Mouse (Mus musculus) ES-Bruce4 (cell line): ENCODE data around the gene Thap4. TPM values are rescaled to one million over a fixed set of nuclear protein-coding genes. Genes with fewer than 3 reads are reported as not detected.
"Not testable (repeated sequence)": the region's sequence is repeated elsewhere in the genome, so short reads cannot be mapped to it uniquely, and the experiment has no call there.

Experiments
- H3K27ac ChIP-seq: 2 replicates; pipeline ENCODE4 v1.5.1; 2012; ENCODE audit warnings: low read length, inconsistent platforms; ENCODE audit not compliant: insufficient read depth
- H3K27me3 ChIP-seq: 2 replicates; pipeline ENCODE4 v1.6.1; 2012; ENCODE audit warnings: mild to moderate bottlenecking, low read length, inconsistent platforms; ENCODE audit not compliant: control insufficient read depth, poor library complexity, insufficient read depth, severe bottlenecking
- H3K36me3 ChIP-seq: 2 replicates; pipeline ENCODE4 v1.6.1; 2012; ENCODE audit warnings: inconsistent platforms, mild to moderate bottlenecking, low read length, moderate library complexity; ENCODE audit not compliant: control insufficient read depth, poor library complexity, insufficient read depth, severe bottlenecking
- H3K4me1 ChIP-seq: one replicate; pipeline ENCODE4 v1.8.1; 2011; ENCODE audit warnings: low read length; ENCODE audit not compliant: control insufficient read depth, insufficient read depth
- H3K4me3 ChIP-seq: 2 replicates; pipeline ENCODE4 v1.5.1; 2011; ENCODE audit warnings: low read depth, mild to moderate bottlenecking, low read length
- H3K9ac ChIP-seq: 2 replicates; pipeline ENCODE4 v1.6.1; 2012; ENCODE audit warnings: low read depth, mild to moderate bottlenecking, inconsistent platforms; ENCODE audit not compliant: poor library complexity, severe bottlenecking
- H3K9me3 ChIP-seq: replicated peaks from 2 replicates; pipeline ENCODE4 v1.6.1; 2012; ENCODE audit warnings: mild to moderate bottlenecking, low read length, inconsistent platforms; ENCODE audit not compliant: control insufficient read depth, poor library complexity, insufficient read depth, severe bottlenecking
- CTCF ChIP-seq: IDR thresholded peaks from one replicate; pipeline ENCODE4 v1.8.1; 2011; ENCODE audit warnings: low read depth, low read length
- EP300 ChIP-seq: IDR thresholded peaks from 2 replicates; pipeline ENCODE4 v1.6.1; 2011; ENCODE audit warnings: low read depth, low read length; ENCODE audit not compliant: insufficient read depth
- POLR2A ChIP-seq: IDR thresholded peaks from one replicate; pipeline ENCODE4 v1.8.1; 2011; ENCODE audit warnings: low read length; ENCODE audit not compliant: insufficient read depth
- polyA plus RNA-seq: library from polyadenylated mRNA; stranded (reverse); fragments of >200 nt; gene quantifications from 2 replicates; pipeline ENCODE4 v1.2.4, GENCODE M21; 2011; ENCODE audit warnings: low read depth; ENCODE audit not compliant: missing spikeins, insufficient read depth, insufficient read length

Thap4 gene
- polyA plus RNA-seq, 1 experiment, result 51.5 TPM

DNA sequence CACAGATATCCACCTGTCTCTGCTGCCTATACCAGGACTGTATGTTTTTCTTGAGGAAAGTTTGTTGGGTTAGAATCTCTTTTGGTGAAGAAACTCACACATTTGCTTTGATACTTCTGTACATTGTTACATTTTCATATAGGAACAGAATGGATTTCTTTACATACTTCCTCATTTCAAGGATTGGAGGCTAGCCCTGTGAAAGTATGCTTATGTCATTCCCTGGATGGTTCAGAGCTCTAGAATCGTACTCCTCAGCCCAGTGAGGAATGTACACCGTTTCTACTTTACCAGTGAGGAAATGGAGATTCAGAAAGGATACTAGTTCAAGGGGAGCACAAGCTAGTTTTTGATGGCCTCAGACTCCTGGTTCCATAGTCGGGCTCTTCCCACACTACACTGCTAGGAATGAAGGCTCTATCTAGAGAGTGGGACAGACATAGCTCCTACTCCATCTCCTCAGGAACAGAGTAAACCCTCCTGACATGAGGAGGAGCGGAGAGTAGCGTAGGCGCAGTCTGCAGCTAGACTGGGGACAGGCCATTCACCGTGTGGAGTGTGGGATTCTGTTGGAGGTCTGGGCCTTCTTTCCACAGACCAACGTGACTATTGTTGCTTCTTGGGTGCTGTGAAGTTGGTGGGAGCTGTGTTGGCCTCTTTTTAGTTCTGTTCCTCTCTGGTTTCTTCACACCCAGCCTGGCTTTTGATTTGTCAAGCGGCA is 10.4 kb upstream of the Thap4 start:
- Histone ChIP-seq H3K9ac (no peak overlapping the region), H3K4me1 (no peaks in the 10 kb centered on the region), H3K36me3 (peaks cover 6% of the 10 kb centered on the region; the same call in 1 of the 2 replicates), H3K9me3 (no peaks in the 10 kb centered on the region), H3K4me3 (no peak overlapping the region), H3K27me3 (no peaks in the 10 kb centered on the region), H3K27ac (no peak overlapping the region)
- TF ChIP-seq POLR2A (no peak), CTCF (no peak), EP300 (no peak)

DNA sequence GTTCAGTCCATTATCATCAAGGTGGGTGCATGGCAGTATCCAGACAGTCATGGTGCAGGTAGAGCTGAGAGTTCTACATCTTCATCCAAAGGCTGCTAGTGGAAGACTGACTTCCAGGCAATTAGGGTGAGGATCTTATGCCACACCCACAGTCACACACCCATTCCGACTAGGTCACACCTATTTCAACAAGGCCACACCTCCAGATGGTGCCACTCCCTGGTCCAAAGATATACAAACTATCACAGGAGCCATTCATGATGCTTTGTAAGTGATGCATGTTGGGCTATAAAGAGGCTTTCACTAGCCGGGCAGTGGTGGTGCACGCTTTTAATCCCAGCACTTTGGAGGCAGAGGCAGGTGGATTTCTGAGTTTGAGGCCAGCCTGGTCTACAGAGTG is 8.9 kb upstream of the Thap4 start:
- not testable (repeated sequence) for H3K36me3 ChIP-seq, H3K27me3 ChIP-seq, H3K9me3 ChIP-seq, H3K9ac ChIP-seq, H3K4me1 ChIP-seq, H3K4me3 ChIP-seq, H3K27ac ChIP-seq

DNA sequence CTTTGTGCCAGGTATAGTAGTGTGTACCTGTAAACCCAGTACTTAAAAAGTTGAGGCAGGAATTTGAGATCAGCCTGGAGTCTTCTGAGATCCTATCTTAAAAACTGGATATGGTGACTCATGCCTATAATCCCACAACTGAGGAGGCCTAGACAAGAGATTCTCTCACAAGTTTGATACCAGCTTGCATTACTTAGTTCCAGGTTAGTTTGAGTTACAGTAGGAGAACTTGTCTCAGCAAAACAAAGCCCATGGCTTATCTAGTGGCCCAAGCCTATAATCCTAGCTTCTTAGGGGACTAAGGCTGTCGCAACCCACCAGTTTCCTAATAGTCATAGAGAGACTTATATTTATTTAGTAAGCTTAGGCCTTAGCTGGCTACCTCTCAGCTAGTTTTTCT is 5.4 kb upstream of the Thap4 start:
- Histone ChIP-seq H3K9me3 (no peaks in the 10 kb centered on the region), H3K36me3 (no peaks in the 10 kb centered on the region), H3K4me1 (peaks cover 1% of the 10 kb centered on the region), H3K9ac (no peak overlapping the region), H3K27me3 (no peaks in the 10 kb centered on the region), H3K27ac (no peak overlapping the region), H3K4me3 (no peak overlapping the region)
- TF ChIP-seq POLR2A, result no peak
- no peak for TF ChIP-seq CTCF
- TF ChIP-seq EP300, result no peak

DNA sequence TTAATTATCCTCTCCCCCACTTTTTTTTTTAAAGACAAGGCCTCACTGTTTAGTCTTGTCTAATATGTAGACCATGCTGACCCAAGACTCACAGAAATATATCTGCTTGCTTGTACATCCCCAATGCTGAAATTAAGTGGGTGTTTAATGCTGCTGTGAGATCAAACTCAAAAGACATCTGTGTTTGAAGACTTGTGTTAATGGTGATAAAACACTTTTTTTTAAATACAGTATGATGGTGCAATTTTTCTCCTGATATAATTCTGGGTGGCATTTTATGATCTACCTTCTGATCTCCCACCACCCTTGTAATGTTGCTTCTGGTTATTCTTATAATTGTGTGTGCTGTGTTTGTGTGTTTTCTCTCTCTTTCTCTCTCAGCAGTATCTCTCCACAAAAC is 1.5 kb upstream of the Thap4 start:
- H3K9ac ChIP-seq, result no peak overlapping the region
- H3K36me3 ChIP-seq, result no peaks in the 10 kb centered on the region
- peaks cover 3% of the 10 kb centered on the region for H3K4me1 ChIP-seq
- H3K27ac ChIP-seq, result no peak overlapping the region
- H3K9me3 ChIP-seq, result no peaks in the 10 kb centered on the region
- no peaks in the 10 kb centered on the region for H3K27me3 ChIP-seq
- no peak overlapping the region for H3K4me3 ChIP-seq
- TF ChIP-seq POLR2A, result no peak
- no peak for TF ChIP-seq EP300
- no peak for TF ChIP-seq CTCF

DNA sequence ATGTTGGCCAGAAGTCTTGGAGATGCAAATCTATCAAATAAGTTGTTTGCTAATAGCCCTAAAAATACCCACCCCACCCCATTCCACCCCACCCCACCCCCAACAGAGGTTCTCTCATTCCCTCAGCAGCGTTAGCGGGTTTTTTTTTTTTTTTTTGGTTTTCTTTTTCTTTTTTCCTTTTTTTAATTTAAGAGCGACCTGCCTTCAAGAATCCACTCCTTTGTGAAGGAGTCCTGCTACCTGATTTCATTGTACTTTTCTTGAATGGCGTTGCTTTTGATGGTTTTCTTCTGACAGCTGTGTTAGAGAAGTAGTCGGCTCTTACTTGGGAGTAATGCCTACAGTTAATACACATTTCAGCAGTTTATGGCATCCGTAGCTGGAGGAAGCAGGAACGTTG is 954 bp upstream of the Thap4 start:
- H3K4me3 ChIP-seq, result no peak overlapping the region
- H3K9ac ChIP-seq, result peak overlapping the region; percentile 95
- peaks cover 3% of the 10 kb centered on the region for H3K4me1 ChIP-seq
- no peaks in the 10 kb centered on the region for H3K9me3 ChIP-seq
- no peaks in the 10 kb centered on the region for H3K27me3 ChIP-seq
- no peak overlapping the region for H3K27ac ChIP-seq
- peaks cover 2% of the 10 kb centered on the region; the same call in 1 of the 2 replicates for H3K36me3 ChIP-seq
- TF ChIP-seq EP300, result no peak

DNA sequence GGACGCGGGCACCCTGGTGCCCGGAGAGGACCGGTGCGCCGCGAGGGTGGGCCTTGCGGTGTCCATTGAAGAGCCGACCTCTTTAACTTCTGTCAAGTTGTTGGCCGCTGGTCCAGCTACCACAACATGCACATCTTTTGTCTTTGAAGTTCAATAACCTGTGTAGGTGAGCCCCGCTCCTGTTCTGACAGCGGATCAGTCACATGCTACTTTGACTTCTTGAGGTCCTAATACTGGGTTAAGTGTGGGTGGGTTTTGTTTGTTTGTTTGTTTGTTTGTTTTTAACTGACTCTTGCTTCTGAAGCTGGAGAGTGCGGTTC is 587 bp upstream of the Thap4 start:
- H3K4me1 ChIP-seq, result peaks cover 3% of the 10 kb centered on the region
- H3K27me3 ChIP-seq, result no peaks in the 10 kb centered on the region
- peak overlapping the region; percentile 95 for H3K9ac ChIP-seq
- H3K36me3 ChIP-seq, result peaks cover 5% of the 10 kb centered on the region; the same call in 1 of the 2 replicates
- TF ChIP-seq POLR2A (no peak), CTCF (no peak), EP300 (no peak)
- peak overlapping the region; percentile 88 for H3K4me3 ChIP-seq
- no peak overlapping the region for H3K27ac ChIP-seq
- no peaks in the 10 kb centered on the region for H3K9me3 ChIP-seq
